Mouse (Mus musculus) mature B cell (primary cell): Measurements from ENCODE around the gene Pgm5.

Source experiments
- in situ Hi-C: fragments of 300-500 bp; cut with MboI; formaldehyde crosslinking; loops from 2 replicates; pipeline ENCODE4 v1.14.3; 2019

The Pgm5 gene

GRCm38 (mm10) chr19:24861612-24862451 is at the start of gene Pgm5:
Gene Pgm5, minus strand, starts transcription at chr19:24861855.
- in situ Hi-C loops: loop anchor here (25.0 kb wide), 1 partner anchor 550 kb away; no protein-coding TSS in a partner anchor

GRCm38 (mm10) chr19:24908385-24909155 is 46.9 kb upstream of the Pgm5 start:
- in situ Hi-C loops: no loop called here

GRCm38 (mm10) chr19:24907655-24908054 is 46.0 kb upstream of the Pgm5 start:
- in situ Hi-C loops: no loop called here

- in situ Hi-C loops: no loop called here
Observed at GRCm38 (mm10) chr19:24902821-24903220, 41.2 kb upstream of the Pgm5 start.

- in situ Hi-C loops: no loop called here
Observed at GRCm38 (mm10) chr19:24902256-24902655, 40.6 kb upstream of the Pgm5 start.

GRCm38 (mm10) chr19:24901666-24902065 is 40.0 kb upstream of the Pgm5 start:
- in situ Hi-C loops: no loop called here

GRCm38 (mm10) chr19:24900581-24901220 is 39.0 kb upstream of the Pgm5 start, which contains the start of gene Foxd4:
Gene Foxd4, minus strand, starts transcription at chr19:24901197.
- in situ Hi-C loops: no loop called here

GRCm38 (mm10) chr19:24899578-24900544 is 38.2 kb upstream of the Pgm5 start:
- in situ Hi-C loops: no loop called here

GRCm38 (mm10) chr19:24898737-24899577 is 37.3 kb upstream of the Pgm5 start:
- in situ Hi-C loops: no loop called here

- in situ Hi-C loops: no loop called here
Observed at GRCm38 (mm10) chr19:24897896-24898736, 36.5 kb upstream of the Pgm5 start.

- in situ Hi-C loops: no loop called here
Observed at GRCm38 (mm10) chr19:24897006-24897895, 35.6 kb upstream of the Pgm5 start.

- in situ Hi-C loops: no loop called here
Observed at GRCm38 (mm10) chr19:24896536-24896935, 34.9 kb upstream of the Pgm5 start.

GRCm38 (mm10) chr19:24886888-24887287 is 25.2 kb upstream of the Pgm5 start:
- in situ Hi-C loops: no loop called here

- in situ Hi-C loops: no loop called here
Observed at GRCm38 (mm10) chr19:24885504-24885903, 23.8 kb upstream of the Pgm5 start.

- in situ Hi-C loops: no loop called here
Observed at GRCm38 (mm10) chr19:24881237-24881636, 19.6 kb upstream of the Pgm5 start.

- in situ Hi-C loops: loop anchor here (10.0 kb wide), 1 partner anchor 260 kb away; no protein-coding TSS in a partner anchor
Observed at GRCm38 (mm10) chr19:24875129-24875870, 13.6 kb upstream of the Pgm5 start, which contains the start of gene Gm10053. Gene Gm10053, plus strand, starts transcription at chr19:24875686.

GRCm38 (mm10) chr19:24873873-24874272 is 12.2 kb upstream of the Pgm5 start:
- in situ Hi-C loops: loop anchor here (10.0 to 25.0 kb wide), 2 partner anchors 259 to 562 kb away; no protein-coding TSS in a partner anchor
